Mouse (Mus musculus): ENCODE results near the gene Eml4.

- TF ChIP-seq CTCF (IDR thresholded peaks at IDR 0.05) (no peak), EP300 (IDR thresholded peaks at IDR 0.05) (no peak)
Observed at GRCm38 (mm10) chr17:83457271-83457670, 106.5 kb downstream of the Eml4 start.

All from lung, postnatal 0 days (tissue).